Comparison of ENCODE assay signal across 10 mouse cellular contexts in the genomic region with DNA sequence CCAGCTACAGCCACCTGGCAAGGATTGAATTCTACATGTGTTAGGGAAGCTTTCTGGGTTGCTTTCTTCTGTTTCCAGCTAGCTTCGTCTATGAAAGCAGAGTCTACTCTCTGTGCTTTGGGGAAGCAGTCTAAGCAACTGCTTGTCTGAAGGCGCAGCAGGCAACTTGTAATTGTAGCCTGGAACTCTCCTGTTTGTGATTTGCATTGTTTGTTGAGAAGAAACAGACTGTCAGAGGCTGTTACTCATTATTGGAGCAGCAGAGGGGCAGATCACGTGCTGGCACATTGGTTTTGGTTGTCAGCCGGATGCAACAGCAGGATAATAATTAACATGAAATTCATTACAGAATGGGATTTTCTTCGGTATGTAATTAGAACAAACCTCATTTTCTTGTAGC.
DNase-seq lines count a peak whose midpoint lies in the region; ATAC-seq and TF ChIP-seq lines count a peak whose summit lies in the region.
"Had no signal": no experiment of that assay in that cellular context is flagged by ENCODE, and none has a peak within 500 bp of the region (broad histone marks: within the 10 kb centered on the region; RNA-seq: fewer than 3 reads in every experiment).

No protein-coding gene starts in this region.

- peak; percentile 67 for ATAC-seq in embryonic facial prominence, embryonic 15.5 days (ENCODE audit: insufficient number of reproducible peaks, low FRiP score, low TSS enrichment, low read depth)
- peak; percentile 80 for ATAC-seq in kidney, embryonic 15.5 days (replicated peaks; ENCODE audit: low FRiP score)
- ATAC-seq in limb, embryonic 14.5 days (ENCODE audit: low FRiP score, low read depth), result no peak
- ATAC-seq in CD4-positive, CD25-positive, alpha-beta regulatory T cell, adult 4 months, result no peak

- 20% methylated on average over 5 of the region's 5 CpGs for WGBS in embryonic facial prominence, embryonic 15.5 days
- 49% methylated on average over 5 of the region's 5 CpGs for WGBS in kidney, embryonic 15.5 days
- 15% methylated on average over 5 of the region's 5 CpGs for WGBS in limb, embryonic 14.5 days
- WGBS in thymus, adult 2 months, result 80% methylated on average over 5 of the region's 5 CpGs

- H3K9me3 ChIP-seq in embryonic facial prominence, embryonic 15.5 days (replicated peaks), result 0 out of 2 replicates have a peak, but pooled peaks cover 5% of the 10 kb centered on the region
- no peaks in the 10 kb centered on the region for H3K9me3 ChIP-seq in kidney, embryonic 15.5 days (replicated peaks)
- H3K9me3 ChIP-seq in limb, embryonic 14.5 days (ENCODE audit: control insufficient read depth, low read length), result peaks cover 5% of the 10 kb centered on the region; the same call in 1 of the 2 replicates

- no peaks in the 10 kb centered on the region for H3K36me3 ChIP-seq in embryonic facial prominence, embryonic 15.5 days
- no peaks in the 10 kb centered on the region for H3K36me3 ChIP-seq in kidney, embryonic 15.5 days
- H3K36me3 ChIP-seq in limb, embryonic 14.5 days (ENCODE audit: control insufficient read depth, insufficient read depth, low read length), result no peaks in the 10 kb centered on the region
- no peaks in the 10 kb centered on the region for H3K36me3 ChIP-seq in thymus, adult 2 months (ENCODE audit: control insufficient read depth, insufficient read depth, low read length)

- H3K4me2 ChIP-seq in embryonic facial prominence, embryonic 15.5 days (replicated peaks), result peak overlapping the region; percentile 22; the same call in 1 of the 2 replicates
- H3K4me2 ChIP-seq in kidney, embryonic 15.5 days, result no peak overlapping the region
- no peak overlapping the region for H3K4me2 ChIP-seq in limb, embryonic 14.5 days (replicated peaks; ENCODE audit: low read depth, low read length, severe bottlenecking)

- no peak overlapping the region for H3K9ac ChIP-seq in embryonic facial prominence, embryonic 15.5 days
- H3K9ac ChIP-seq in kidney, embryonic 15.5 days, result no peak overlapping the region
- no peak overlapping the region for H3K9ac ChIP-seq in limb, embryonic 14.5 days (ENCODE audit: low read depth, low read length, severe bottlenecking)

- no peak overlapping the region for H3K4me3 ChIP-seq in embryonic facial prominence, embryonic 15.5 days (replicated peaks)
- H3K4me3 ChIP-seq in kidney, embryonic 15.5 days (replicated peaks), result no peak overlapping the region
- no peak overlapping the region for H3K4me3 ChIP-seq in limb, embryonic 14.5 days (replicated peaks; ENCODE audit: low read length)
- no peak overlapping the region for H3K4me3 ChIP-seq in thymus, adult 2 months (ENCODE audit: control insufficient read depth, insufficient read depth, low read length)

- no peak for TF ChIP-seq POLR2A in limb, embryonic 14.5 days (IDR thresholded peaks at IDR 0.05; ENCODE audit: borderline replicate concordance, extremely low read depth, insufficient read depth, insufficient read length)
- no peak for TF ChIP-seq POLR2A in thymus, adult 2 months (IDR thresholded peaks at IDR 0.05; ENCODE audit: control insufficient read depth, extremely low read depth, insufficient read depth, low read length, poor library complexity)

- H3K4me1 ChIP-seq in embryonic facial prominence, embryonic 15.5 days, result peaks cover 25% of the 10 kb centered on the region
- H3K4me1 ChIP-seq in kidney, embryonic 15.5 days, result 0 out of 2 replicates have a peak, but pooled peaks cover 6% of the 10 kb centered on the region
- peaks cover 15% of the 10 kb centered on the region for H3K4me1 ChIP-seq in limb, embryonic 14.5 days (ENCODE audit: control insufficient read depth, insufficient read depth, low read length)
- H3K4me1 ChIP-seq in thymus, adult 2 months (replicated peaks; ENCODE audit: control insufficient read depth, insufficient read depth, low read length), result no peaks in the 10 kb centered on the region

- DNase-seq in embryo, embryonic 10 days (ENCODE audit: low spot score), result peak; percentile 37
- no peak for DNase-seq in embryo, embryonic 9.5 days (ENCODE audit: extremely low spot score)
- peak; percentile 23 for DNase-seq in limb, embryonic 14.5 days (ENCODE audit: low spot score)
- DNase-seq in thymus, postnatal 0 days (ENCODE audit: low spot score), result no peak
- DNase-seq in thymus, adult 2 months, result no peak
- DNase-seq: heart, postnatal 4 days had no signal

- H3K27me3 ChIP-seq in embryonic facial prominence, embryonic 15.5 days, result no peaks in the 10 kb centered on the region
- H3K27me3 ChIP-seq in kidney, embryonic 15.5 days, result no peaks in the 10 kb centered on the region
- no peaks in the 10 kb centered on the region for H3K27me3 ChIP-seq in limb, embryonic 14.5 days (ENCODE audit: control insufficient read depth, insufficient read depth, low read length)
- H3K27me3 ChIP-seq in thymus, adult 2 months (ENCODE audit: control insufficient read depth, insufficient read depth, low read length), result no peaks in the 10 kb centered on the region

- H3K27ac ChIP-seq in embryonic facial prominence, embryonic 15.5 days (replicated peaks), result peak overlapping the region; percentile 74
- peak overlapping the region; percentile 46 for H3K27ac ChIP-seq in kidney, embryonic 15.5 days
- no peak overlapping the region for H3K27ac ChIP-seq in limb, embryonic 14.5 days (replicated peaks; ENCODE audit: low read depth, low read length)
- no peak overlapping the region for H3K27ac ChIP-seq in thymus, adult 2 months (ENCODE audit: control insufficient read depth, insufficient read depth, low read length)
- H3K27ac ChIP-seq: macrophage had no signal

- TF ChIP-seq CTCF in thymus, adult 2 months (IDR thresholded peaks at IDR 0.05; ENCODE audit: borderline replicate concordance, control insufficient read depth, extremely low read depth, insufficient read depth, low read length, poor library complexity), result no peak

Comparison
In these comparisons a context has a peak if more than half of its experiments do, and no peak if none do; other contexts are left out.
1. DNase-seq: peak in embryo, embryonic 10 days (single experiment) and limb, embryonic 14.5 days (single experiment); none in embryo, embryonic 9.5 days (single experiment), thymus, postnatal 0 days (single experiment) and thymus, adult 2 months (single experiment).
2. ATAC-seq: peak in embryonic facial prominence, embryonic 15.5 days (single experiment) and kidney, embryonic 15.5 days (single experiment); none in limb, embryonic 14.5 days (single experiment) and CD4-positive, CD25-positive, alpha-beta regulatory T cell, adult 4 months (single experiment).
3. H3K27ac ChIP-seq: peak in embryonic facial prominence, embryonic 15.5 days (single experiment) and kidney, embryonic 15.5 days (single experiment); none in limb, embryonic 14.5 days (single experiment) and thymus, adult 2 months (single experiment).